Mouse (Mus musculus) adrenal gland, postnatal 4 days (tissue): ENCODE data around the gene Tmed6. TPM values are rescaled to one million over a fixed set of nuclear protein-coding genes. Genes with fewer than 3 reads are reported as not detected.

Experiments
- DNase-seq, 2 experiments: peaks; one replicate each; pipeline ENCODE4 v3.0.0; 2021 to 2022; ENCODE audit warnings: low spot score in 2 of 2, mixed read lengths in 2 of 2
- microRNA-seq: library from miRNA; unstranded; fragments of <30 nt; microRNA quantifications from one replicate; pipeline ENCODE4 v1.2.0, GENCODE M21; 2021
- total RNA-seq, 2 experiments: library from RNA; stranded (reverse); gene quantifications; 2 replicates each; pipeline ENCODE4 v1.2.3; 2021

Gene Tmed6
- total RNA-seq, 2 experiments from 2014 or later: 8.2 TPM; not detected in 1

DNA sequence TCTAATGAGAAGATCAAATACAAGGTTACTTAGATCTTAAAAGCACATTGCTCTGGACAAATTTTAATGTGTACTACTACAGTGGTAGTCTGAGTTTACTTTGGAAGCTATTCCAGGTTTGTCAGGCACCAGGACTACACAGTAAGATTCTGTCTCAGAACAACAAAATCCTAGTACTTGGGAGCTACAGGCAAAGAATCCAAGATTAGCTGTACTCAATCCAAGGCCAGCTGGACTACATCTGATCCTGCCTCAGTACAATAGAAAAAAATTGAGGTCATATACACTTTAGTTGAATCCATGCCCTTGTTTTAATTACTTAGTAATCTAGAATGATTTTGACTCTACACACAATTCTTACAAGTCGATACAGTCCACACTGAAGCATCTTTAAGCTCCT is 50.5 kb downstream of the Tmed6 start:
- DNase-seq: no peak

GRCm38 (mm10) chr8:107012666-107013065 is 52.8 kb downstream of the Tmed6 start:
- DNase-seq: no peak

Small RNAs within 50 kb of the gene (microRNA-seq; reads per million reads assigned to microRNA genes)
- gene Mir7075: 3.7 reads per million, percentile 10 among the genes with 10 or more reads in this experiment

Other genes with a start within 250 kb of the Tmed6 start
- gene Has3, start 195.4 kb downstream of the Tmed6 start, total RNA-seq: 1 to 10 TPM; 1.1 to 1.3 TPM
- 10 to 100 TPM; 45.1 to 47.0 TPM for gene Utp4, start 172.0 kb downstream of the Tmed6 start, total RNA-seq
- 10 to 100 TPM; 37.2 to 39.0 TPM for gene Sntb2, start 129.9 kb downstream of the Tmed6 start, total RNA-seq
- 10 to 100 TPM; 69.6 to 72.7 TPM for gene Vps4a, start 34.4 kb downstream of the Tmed6 start, total RNA-seq
- 10 to 100 TPM; 33.5 to 38.3 TPM for gene Pdf, start 17.0 kb downstream of the Tmed6 start, total RNA-seq
- gene Cog8, start 9.0 kb downstream of the Tmed6 start, total RNA-seq: 10 to 100 TPM; 32.4 to 37.4 TPM
- gene Nip7, start 8.8 kb downstream of the Tmed6 start, total RNA-seq: 10 to 100 TPM; 57.7 to 60.0 TPM
- gene Terf2, start 30.9 kb upstream of the Tmed6 start, total RNA-seq: 10 to 100 TPM; 35.7 to 38.4 TPM
- gene Cyb5b, start 85.0 kb upstream of the Tmed6 start, total RNA-seq: 100 to 1,000 TPM; 297 to 305 TPM
- 100 to 1,000 TPM; 154 to 167 TPM for gene Nfat5, start 227.8 kb upstream of the Tmed6 start, total RNA-seq